Mouse (Mus musculus) macrophage (primary cell): ENCODE measurements around the gene Nsf. TPM values are rescaled to one million over a fixed set of nuclear protein-coding genes. Genes with fewer than 3 reads are reported as not detected.

Source experiments
- H3K27ac ChIP-seq: fragments of 350-480 bp; formaldehyde crosslinking; 2 replicates; pipeline ENCODE4 v1.9.0; 2021
- H3K36me3 ChIP-seq: fragments of 350-480 bp; formaldehyde crosslinking; 2 replicates; pipeline ENCODE4 v1.9.0; 2021; ENCODE audit errors: inconsistent target
- H3K4me3 ChIP-seq: fragments of 350-480 bp; formaldehyde crosslinking; 2 replicates; pipeline ENCODE4 v1.9.0; 2021; ENCODE audit errors: inconsistent target
- H3K79me2 ChIP-seq: fragments of 350-480 bp; formaldehyde crosslinking; 2 replicates; pipeline ENCODE4 v1.9.0; 2021; ENCODE audit errors: inconsistent target
- WGBS: methylation state at CpG from one replicate; pipeline ENCODE4 v1.1.7; 2026; ENCODE audit warnings: inconsistent platforms; ENCODE audit not compliant: missing documents; 5-methylcytosine and 5-hydroxymethylcytosine counted together
- polyA plus RNA-seq: library from polyadenylated mRNA; stranded (reverse); fragments of 250-400 nt; gene quantifications from 3 replicates; pipeline ENCODE4 v1.2.4, GENCODE M21; 2018; ENCODE audit warnings: inconsistent platforms

Nsf gene
- polyA plus RNA-seq, 1 experiment from 2014 or later = 88.9 TPM

GRCm38 (mm10) chr11:103967106-103967735 lies 13.4 kb upstream of the Nsf start:
- peak overlapping the region; percentile 86 for H3K4me3 ChIP-seq
- 4% methylated on average over 20 of the region's 20 CpGs for WGBS
- H3K79me2 ChIP-seq = peaks cover 53% of the 10 kb centered on the region
- 0 out of 2 replicates have a peak, but pooled peaks cover 12% of the 10 kb centered on the region for H3K36me3 ChIP-seq
- H3K27ac ChIP-seq = peak overlapping the region; percentile 79

- WGBS = 23% methylated on average over 4 of the region's 4 CpGs
- Histone ChIP-seq H3K36me3 (no peaks in the 10 kb centered on the region), H3K79me2 (peaks cover 18% of the 10 kb centered on the region), H3K27ac (no peak overlapping the region), H3K4me3 (no peak overlapping the region)
Measured at GRCm38 (mm10) chr11:103956866-103957265, 3.0 kb upstream of the Nsf start.

DNA sequence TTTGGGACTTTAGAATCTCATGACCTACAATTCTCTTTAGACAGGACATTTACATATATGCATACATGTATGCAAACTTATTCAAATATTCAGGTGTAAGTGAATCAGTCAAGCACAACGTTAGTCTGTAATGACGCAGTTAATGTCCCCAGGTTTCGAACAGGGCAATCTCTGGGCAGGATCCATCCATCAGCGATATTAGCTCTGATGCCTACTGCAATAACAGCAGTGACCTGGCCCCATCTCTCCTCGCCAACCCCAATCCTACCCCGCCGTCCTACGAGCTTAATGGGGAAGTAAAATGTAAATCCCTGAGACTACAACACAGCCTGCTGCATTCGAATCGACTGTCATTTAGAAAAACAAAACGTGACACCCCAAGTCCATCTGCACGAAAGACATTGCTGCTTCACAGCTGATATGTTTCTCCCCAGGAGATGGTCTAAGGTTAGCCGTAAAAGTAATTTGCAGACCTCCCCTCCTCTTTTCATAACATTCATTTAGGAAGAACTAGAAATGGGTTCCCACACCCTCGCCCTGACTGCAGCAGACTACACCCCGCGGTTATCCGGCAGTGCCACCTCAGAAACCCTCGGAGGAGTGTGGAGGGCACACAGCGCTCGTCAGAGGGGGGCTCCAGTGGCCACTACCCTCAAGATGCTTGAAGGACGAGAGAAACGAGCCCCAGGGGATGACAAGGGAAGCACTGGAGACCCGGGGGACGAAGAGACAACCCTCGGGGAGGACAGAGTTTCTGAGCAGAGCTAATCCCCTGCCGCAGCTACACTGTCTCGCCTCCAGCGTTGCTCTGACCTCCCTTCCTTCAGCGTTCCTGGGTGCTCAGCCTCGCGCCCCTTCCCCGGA lies 592 bp downstream of the Nsf start:
- H3K79me2 ChIP-seq = peaks cover 54% of the 10 kb centered on the region
- 3% methylated on average over 32 of the region's 32 CpGs for WGBS
- peak overlapping the region; percentile 96 for H3K4me3 ChIP-seq
- no peaks in the 10 kb centered on the region for H3K36me3 ChIP-seq
- H3K27ac ChIP-seq = peak overlapping the region; percentile 75

DNA sequence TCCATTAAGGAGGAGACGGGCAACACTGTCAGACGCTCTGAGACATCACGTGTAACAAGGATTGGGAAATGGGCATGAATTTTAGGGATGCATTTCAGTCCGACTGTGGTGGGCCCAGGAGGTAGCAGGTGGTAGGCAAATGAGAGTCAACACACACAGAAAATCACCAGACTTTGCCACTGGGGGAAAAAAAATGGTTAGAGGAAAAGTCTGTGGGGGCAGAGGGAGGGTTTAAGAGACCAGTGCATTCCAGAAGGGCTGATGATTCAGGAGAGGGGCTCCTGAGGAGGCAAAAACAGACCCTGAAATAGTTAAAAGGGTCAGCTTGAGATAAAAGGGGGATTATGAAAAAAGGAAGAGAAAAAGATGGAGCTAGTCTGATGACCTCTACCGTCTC lies 1.2 kb downstream of the Nsf start:
- Histone ChIP-seq H3K4me3 (peak overlapping the region; percentile 96), H3K79me2 (peaks cover 61% of the 10 kb centered on the region), H3K36me3 (no peaks in the 10 kb centered on the region), H3K27ac (no peak overlapping the region)
- 87% methylated on average over 5 of the region's 5 CpGs for WGBS

DNA sequence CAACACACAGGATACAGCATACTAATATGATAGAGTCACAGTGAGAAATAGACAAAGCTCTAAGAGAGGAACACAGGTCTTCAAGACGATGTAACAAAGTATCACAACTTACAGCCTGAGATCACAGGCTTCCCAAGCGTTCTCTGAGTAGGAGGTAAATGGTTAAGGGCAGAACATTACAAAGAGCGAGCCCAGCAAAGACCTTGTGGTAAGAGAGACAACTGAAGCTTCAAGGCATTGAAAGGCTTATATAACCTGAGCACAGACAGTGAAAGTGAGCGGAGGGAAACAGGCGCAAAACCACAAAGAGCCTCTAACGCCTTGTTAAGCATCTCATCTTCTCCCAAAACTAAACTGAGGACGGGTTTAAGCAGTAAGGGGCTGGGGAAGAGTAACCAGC lies 2.8 kb downstream of the Nsf start:
- H3K4me3 ChIP-seq = no peak overlapping the region
- H3K27ac ChIP-seq = no peak overlapping the region
- WGBS = 89% methylated on average over 7 of the region's 7 CpGs
- H3K36me3 ChIP-seq = no peaks in the 10 kb centered on the region
- peaks cover 76% of the 10 kb centered on the region for H3K79me2 ChIP-seq

DNA sequence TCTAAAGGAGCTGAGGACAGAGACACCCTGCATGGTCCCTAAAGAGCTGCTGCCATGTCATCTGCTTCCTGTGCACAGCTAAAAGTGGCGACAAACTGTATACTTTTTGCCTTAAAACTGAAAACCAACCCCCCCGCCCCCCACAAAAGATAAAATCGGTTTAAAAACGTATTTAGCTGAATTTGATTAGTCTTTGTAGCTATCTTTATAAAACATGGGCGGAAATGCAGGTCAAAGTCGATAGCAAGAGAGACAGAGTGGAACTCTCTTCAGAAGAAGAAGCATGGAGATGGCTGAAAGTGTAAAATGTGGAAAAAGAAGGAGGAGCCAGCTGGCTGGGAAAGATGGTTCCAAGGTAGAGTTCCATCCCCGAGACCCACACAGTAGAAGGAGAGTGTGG lies 4.9 kb downstream of the Nsf start:
- no peaks in the 10 kb centered on the region for H3K36me3 ChIP-seq
- peaks cover 97% of the 10 kb centered on the region for H3K79me2 ChIP-seq
- no peak overlapping the region for H3K27ac ChIP-seq
- 92% methylated on average over 7 of the region's 7 CpGs for WGBS
- no peak overlapping the region for H3K4me3 ChIP-seq

GRCm38 (mm10) chr11:103942740-103943139 lies 11.1 kb downstream of the Nsf start:
- Histone ChIP-seq H3K36me3 (peaks cover 15% of the 10 kb centered on the region; the same call in 1 of the 2 replicates), H3K4me3 (no peak overlapping the region), H3K79me2 (peaks cover 100% of the 10 kb centered on the region), H3K27ac (no peak overlapping the region)
- 99% methylated on average over 4 of the region's 4 CpGs for WGBS

- Histone ChIP-seq H3K36me3 (peaks cover 15% of the 10 kb centered on the region; the same call in 1 of the 2 replicates), H3K4me3 (no peak overlapping the region), H3K79me2 (peaks cover 100% of the 10 kb centered on the region), H3K27ac (no peak overlapping the region)
- 80% methylated on average over 5 of the region's 5 CpGs for WGBS
Measured at GRCm38 (mm10) chr11:103941351-103941750, 12.5 kb downstream of the Nsf start.

DNA sequence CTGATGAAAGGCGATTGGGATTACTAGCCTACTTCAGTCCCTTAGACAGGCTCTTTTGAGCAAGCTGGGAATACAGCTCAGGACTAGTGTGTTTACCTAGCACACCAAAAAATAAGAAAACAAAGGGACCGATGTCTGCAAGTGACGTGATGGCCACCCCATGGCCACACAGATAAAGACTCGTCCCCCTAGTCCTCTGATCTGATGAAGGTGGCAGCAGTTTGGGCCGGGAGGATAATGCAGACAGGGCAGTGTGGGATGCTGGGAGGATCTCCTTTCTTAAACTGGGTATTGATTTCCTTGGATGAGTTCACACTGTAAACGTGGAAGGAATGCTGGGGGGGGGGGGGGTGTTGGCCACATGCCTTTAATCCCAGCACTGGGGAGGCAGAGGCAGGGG lies 13.0 kb downstream of the Nsf start:
- Histone ChIP-seq H3K27ac (no peak overlapping the region), H3K36me3 (peaks cover 15% of the 10 kb centered on the region; the same call in 1 of the 2 replicates), H3K79me2 (peaks cover 100% of the 10 kb centered on the region), H3K4me3 (no peak overlapping the region)
- WGBS = 90% methylated on average over 6 of the region's 6 CpGs

GRCm38 (mm10) chr11:103937976-103938728 lies 15.7 kb downstream of the Nsf start:
- H3K79me2 ChIP-seq = peaks cover 100% of the 10 kb centered on the region
- no peak overlapping the region for H3K27ac ChIP-seq
- peaks cover 15% of the 10 kb centered on the region; the same call in 1 of the 2 replicates for H3K36me3 ChIP-seq
- WGBS = 92% methylated on average over 25 of the region's 25 CpGs
- no peak overlapping the region for H3K4me3 ChIP-seq

GRCm38 (mm10) chr11:103937451-103937850 lies 16.4 kb downstream of the Nsf start:
- no peak overlapping the region for H3K4me3 ChIP-seq
- H3K79me2 ChIP-seq = peaks cover 100% of the 10 kb centered on the region
- no peak overlapping the region for H3K27ac ChIP-seq
- WGBS = 93% methylated on average over 7 of the region's 9 CpGs
- peaks cover 12% of the 10 kb centered on the region; the same call in 1 of the 2 replicates for H3K36me3 ChIP-seq

- WGBS = 85% methylated on average over 2 of the region's 2 CpGs
- Histone ChIP-seq H3K36me3 (peaks cover 5% of the 10 kb centered on the region; the same call in 1 of the 2 replicates), H3K79me2 (peaks cover 99% of the 10 kb centered on the region), H3K4me3 (no peak overlapping the region), H3K27ac (no peak overlapping the region)
Measured at GRCm38 (mm10) chr11:103935717-103936116, 18.1 kb downstream of the Nsf start.

DNA sequence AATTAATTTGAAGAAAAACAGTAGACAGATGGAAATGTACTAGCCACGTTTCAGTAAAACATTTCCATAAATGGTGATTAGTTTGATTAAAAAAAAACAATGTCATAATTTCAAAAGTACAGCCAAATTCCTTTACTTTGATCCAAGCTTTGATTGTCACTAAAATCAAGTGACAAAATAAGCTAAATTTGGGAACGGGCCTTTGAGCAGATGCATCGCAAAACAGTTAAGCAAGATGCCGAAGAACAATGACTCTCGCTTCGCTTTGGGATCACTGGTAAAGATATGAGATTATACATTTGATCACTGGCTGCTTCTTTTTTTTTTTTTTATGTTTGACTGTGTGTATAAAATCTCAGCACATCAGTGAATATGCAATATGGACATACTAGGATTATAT lies 20.0 kb downstream of the Nsf start:
- H3K36me3 ChIP-seq = peaks cover 10% of the 10 kb centered on the region; the same call in 1 of the 2 replicates
- no peak overlapping the region for H3K4me3 ChIP-seq
- H3K79me2 ChIP-seq = peaks cover 81% of the 10 kb centered on the region
- H3K27ac ChIP-seq = no peak overlapping the region
- 95% methylated on average over 6 of the region's 6 CpGs for WGBS

DNA sequence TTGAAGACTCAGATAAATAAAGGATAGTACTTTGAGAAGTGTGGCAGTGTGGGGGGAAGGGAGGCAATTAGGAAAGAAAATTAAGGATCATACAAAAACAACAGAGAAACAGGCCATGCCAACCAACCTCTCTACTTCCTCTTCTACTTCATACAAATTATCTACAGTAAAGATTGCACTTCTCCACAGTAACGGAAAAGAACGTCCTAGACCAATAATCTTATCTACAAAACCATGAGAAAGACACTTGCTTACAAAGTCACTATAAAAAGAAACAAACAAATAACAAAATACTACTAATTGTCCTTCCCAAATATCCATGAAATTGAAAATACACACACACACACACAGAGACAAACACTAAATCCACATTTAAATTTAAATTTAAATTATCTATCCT lies 29.9 kb downstream of the Nsf start:
- 94% methylated on average over 2 of the region's 2 CpGs for WGBS
- no peaks in the 10 kb centered on the region for H3K79me2 ChIP-seq
- peaks cover 51% of the 10 kb centered on the region for H3K36me3 ChIP-seq
- H3K27ac ChIP-seq = no peak overlapping the region
- H3K4me3 ChIP-seq = no peak overlapping the region
